Mouse (Mus musculus): ENCODE data around the gene Slc38a11. TPM values are rescaled to one million over a fixed set of nuclear protein-coding genes. Genes with fewer than 3 reads are reported as not detected.
A peak's percentile ranks its signal among the peaks of the same experiment; 100 is the strongest.

Gene Slc38a11
- polyA plus RNA-seq, 1 experiment, result 0.05 TPM

DNA sequence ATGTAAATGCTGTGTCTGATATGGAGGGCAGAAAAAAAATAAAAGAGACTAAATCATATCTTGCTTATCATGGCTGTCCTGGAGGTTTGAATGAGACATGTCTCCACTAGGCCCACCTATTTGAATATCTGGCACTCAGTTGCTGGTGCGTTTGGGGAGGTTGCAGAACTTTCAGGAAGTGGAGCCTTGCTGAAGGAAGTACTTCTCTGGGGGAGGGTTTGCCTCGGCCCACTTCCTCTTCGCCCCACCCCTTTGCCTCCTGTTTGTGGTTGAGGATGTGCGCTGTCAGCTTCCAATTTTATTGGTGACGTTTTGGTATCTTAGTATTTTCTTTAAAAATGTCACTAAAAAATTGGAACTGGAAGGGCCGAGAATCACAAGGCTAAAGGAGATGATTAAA is 27.5 kb upstream of the Slc38a11 start:
- no peak for TF ChIP-seq CTCF (IDR thresholded peaks at IDR 0.05; ENCODE audit: extremely low read depth, insufficient read depth, insufficient read length, insufficient replicate concordance)
- TF ChIP-seq POLR2A (IDR thresholded peaks at IDR 0.05; ENCODE audit: low read depth, low read length), result no peak
- Histone ChIP-seq H3K4me3 (ENCODE audit: extremely low read depth, insufficient read depth, insufficient read length) (no peak overlapping the region), H3K36me3 (ENCODE audit: control insufficient read depth, insufficient read depth, low read length) (no peaks in the 10 kb centered on the region), H3K27me3 (ENCODE audit: control insufficient read depth, insufficient read depth, low read length) (no peaks in the 10 kb centered on the region), H3K27ac (ENCODE audit: insufficient read depth, low read length) (no peak overlapping the region), H3K4me1 (ENCODE audit: control insufficient read depth, insufficient read depth, insufficient read length) (no peaks in the 10 kb centered on the region)
- peak; percentile 27 to 44 for DNase-seq (ENCODE audit: low read depth in 1 of 2, low spot score in 2 of 2)
- WGBS, result 37% methylated on average over 6 of the region's 6 CpGs

DNA sequence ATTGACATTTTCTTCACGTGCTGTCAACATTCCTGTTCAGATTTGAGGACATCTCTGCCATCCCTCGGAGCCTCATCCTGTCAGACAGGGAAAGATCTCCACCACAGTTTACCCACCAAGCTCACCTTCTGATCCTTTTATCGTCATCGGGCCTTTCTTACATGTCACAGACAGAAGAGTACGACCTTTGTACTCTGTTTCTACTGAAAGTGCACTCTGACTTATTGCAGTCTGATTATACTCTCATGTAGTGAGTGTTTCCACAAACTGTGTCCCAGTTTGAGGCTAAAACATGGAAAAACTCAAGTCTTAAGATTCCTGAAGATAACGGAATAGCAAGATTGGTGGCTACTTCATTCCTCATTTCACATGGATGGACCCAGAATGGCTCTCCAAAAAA is 21.0 kb upstream of the Slc38a11 start:
- no peak for TF ChIP-seq CTCF (IDR thresholded peaks at IDR 0.05; ENCODE audit: extremely low read depth, insufficient read depth, insufficient read length, insufficient replicate concordance)
- no peak for TF ChIP-seq POLR2A (IDR thresholded peaks at IDR 0.05; ENCODE audit: low read depth, low read length)
- H3K4me1 ChIP-seq (ENCODE audit: control insufficient read depth, insufficient read depth, insufficient read length), result no peaks in the 10 kb centered on the region
- H3K27ac ChIP-seq (ENCODE audit: insufficient read depth, low read length), result no peak overlapping the region
- DNase-seq (ENCODE audit: low read depth in 1 of 2, low spot score in 2 of 2), result no peak
- no peaks in the 10 kb centered on the region for H3K27me3 ChIP-seq (ENCODE audit: control insufficient read depth, insufficient read depth, low read length)
- WGBS, result 91% methylated on average over 6 of the region's 6 CpGs
- no peak overlapping the region for H3K4me3 ChIP-seq (ENCODE audit: extremely low read depth, insufficient read depth, insufficient read length)
- H3K36me3 ChIP-seq (ENCODE audit: control insufficient read depth, insufficient read depth, low read length), result no peaks in the 10 kb centered on the region

DNA sequence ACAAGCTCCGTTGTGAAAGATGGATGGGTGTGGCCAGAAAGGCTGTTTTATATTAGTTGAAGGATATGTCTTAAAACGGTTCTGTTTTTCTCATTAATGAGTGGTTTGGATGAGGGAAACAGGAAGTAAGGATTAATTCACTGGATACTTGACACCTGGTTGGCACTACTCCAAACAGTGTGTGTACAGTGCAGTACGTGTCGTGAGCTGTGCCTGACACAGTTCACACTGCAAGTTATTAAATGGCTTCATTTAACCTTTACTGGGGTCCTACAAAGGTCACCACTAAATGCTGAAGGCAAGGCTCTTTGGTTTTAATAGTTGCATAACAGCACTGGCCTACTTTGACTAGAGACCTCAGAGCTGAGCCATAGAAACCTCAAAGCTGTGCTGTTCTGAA is 18.7 kb upstream of the Slc38a11 start:
- TF ChIP-seq CTCF (IDR thresholded peaks at IDR 0.05; ENCODE audit: extremely low read depth, insufficient read depth, insufficient read length, insufficient replicate concordance), result no peak
- no peak for TF ChIP-seq POLR2A (IDR thresholded peaks at IDR 0.05; ENCODE audit: low read depth, low read length)
- DNase-seq (ENCODE audit: low read depth in 1 of 2, low spot score in 2 of 2), result no peak
- WGBS, result 29% methylated on average over 4 of the region's 4 CpGs
- Histone ChIP-seq H3K4me3 (ENCODE audit: extremely low read depth, insufficient read depth, insufficient read length) (no peak overlapping the region), H3K27ac (ENCODE audit: insufficient read depth, low read length) (no peak overlapping the region), H3K27me3 (ENCODE audit: control insufficient read depth, insufficient read depth, low read length) (no peaks in the 10 kb centered on the region), H3K36me3 (ENCODE audit: control insufficient read depth, insufficient read depth, low read length) (no peaks in the 10 kb centered on the region), H3K4me1 (ENCODE audit: control insufficient read depth, insufficient read depth, insufficient read length) (peaks cover 3% of the 10 kb centered on the region; the same call in 1 of the 2 replicates)

DNA sequence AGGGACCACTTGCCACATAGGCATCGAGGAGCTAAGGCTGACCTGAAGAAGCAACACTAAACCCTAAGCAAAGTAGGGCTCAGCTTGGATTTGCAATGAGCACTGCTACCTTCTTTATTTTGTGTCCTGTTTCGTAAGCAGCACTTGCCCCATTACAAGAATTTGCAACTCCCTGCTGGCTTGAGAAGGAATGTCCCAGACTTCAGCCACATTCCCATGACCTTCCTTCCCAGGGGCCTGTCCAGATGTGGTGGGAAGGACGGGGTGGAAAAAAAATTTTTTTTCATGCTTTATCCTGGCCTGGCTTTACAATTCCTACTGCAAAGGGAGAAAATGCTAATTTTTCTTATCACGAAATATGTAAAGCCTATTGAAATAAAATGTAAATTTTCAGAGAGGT is 14.6 kb upstream of the Slc38a11 start:
- TF ChIP-seq POLR2A (IDR thresholded peaks at IDR 0.05; ENCODE audit: low read depth, low read length), result no peak
- no peak for TF ChIP-seq CTCF (IDR thresholded peaks at IDR 0.05; ENCODE audit: extremely low read depth, insufficient read depth, insufficient read length, insufficient replicate concordance)
- Histone ChIP-seq H3K27me3 (ENCODE audit: control insufficient read depth, insufficient read depth, low read length) (no peaks in the 10 kb centered on the region), H3K27ac (ENCODE audit: insufficient read depth, low read length) (no peak overlapping the region), H3K36me3 (ENCODE audit: control insufficient read depth, insufficient read depth, low read length) (no peaks in the 10 kb centered on the region), H3K4me3 (ENCODE audit: extremely low read depth, insufficient read depth, insufficient read length) (no peak overlapping the region), H3K4me1 (ENCODE audit: control insufficient read depth, insufficient read depth, insufficient read length) (peaks cover 3% of the 10 kb centered on the region; the same call in 1 of the 2 replicates)
- 87% methylated on average over 4 of the region's 4 CpGs for WGBS
- no peak for DNase-seq (ENCODE audit: low read depth in 1 of 2, low spot score in 2 of 2)

DNA sequence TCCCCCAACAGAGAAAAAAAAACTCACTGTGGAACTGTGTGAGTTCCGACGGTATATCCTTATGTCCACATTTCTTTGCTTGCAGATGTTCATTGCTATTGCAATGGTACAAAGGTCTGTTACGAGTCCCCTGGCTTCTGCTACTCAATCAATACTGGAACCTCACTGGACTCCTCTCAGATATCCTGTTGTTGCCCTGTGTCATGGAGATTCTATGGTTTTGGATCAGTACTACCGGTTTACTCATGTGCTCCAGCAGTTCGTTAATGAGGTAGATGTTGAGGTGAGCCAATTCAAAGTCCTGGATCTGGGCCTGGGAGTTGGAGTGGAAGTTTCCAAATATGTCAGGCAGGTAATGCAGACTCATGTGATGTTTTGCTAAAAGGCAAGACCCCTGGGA is 10.6 kb upstream of the Slc38a11 start:
- peaks cover 3% of the 10 kb centered on the region; the same call in 1 of the 2 replicates for H3K4me1 ChIP-seq (ENCODE audit: control insufficient read depth, insufficient read depth, insufficient read length)
- no peak for TF ChIP-seq POLR2A (IDR thresholded peaks at IDR 0.05; ENCODE audit: low read depth, low read length)
- TF ChIP-seq CTCF (IDR thresholded peaks at IDR 0.05; ENCODE audit: extremely low read depth, insufficient read depth, insufficient read length, insufficient replicate concordance), result no peak
- H3K27ac ChIP-seq (ENCODE audit: insufficient read depth, low read length), result no peak overlapping the region
- H3K36me3 ChIP-seq (ENCODE audit: control insufficient read depth, insufficient read depth, low read length), result no peaks in the 10 kb centered on the region
- DNase-seq (ENCODE audit: low read depth in 1 of 2, low spot score in 2 of 2), result no peak
- H3K27me3 ChIP-seq (ENCODE audit: control insufficient read depth, insufficient read depth, low read length), result no peaks in the 10 kb centered on the region
- H3K4me3 ChIP-seq (ENCODE audit: extremely low read depth, insufficient read depth, insufficient read length), result no peak overlapping the region
- 94% methylated on average over 5 of the region's 5 CpGs for WGBS

DNA sequence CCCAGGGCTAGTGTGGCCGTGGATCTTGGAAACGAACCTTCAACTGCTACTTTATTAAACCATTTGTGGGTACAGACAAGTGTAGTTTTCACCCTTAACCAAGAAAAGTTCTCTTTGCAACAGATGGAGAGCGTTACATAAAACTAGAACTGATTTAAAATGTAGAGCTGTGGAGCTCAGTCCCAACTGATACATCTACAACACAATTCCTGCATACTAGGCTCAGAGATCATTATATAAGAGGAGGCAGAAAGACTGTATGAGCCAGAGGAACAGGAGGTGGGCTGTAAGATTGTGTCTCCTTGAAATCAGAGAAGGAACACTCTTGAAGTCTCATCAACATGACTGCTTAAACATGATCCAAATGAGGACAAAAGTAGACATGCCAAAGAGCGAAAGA is 9.2 kb upstream of the Slc38a11 start:
- no peaks in the 10 kb centered on the region for H3K27me3 ChIP-seq (ENCODE audit: control insufficient read depth, insufficient read depth, low read length)
- no peak for TF ChIP-seq CTCF (IDR thresholded peaks at IDR 0.05; ENCODE audit: extremely low read depth, insufficient read depth, insufficient read length, insufficient replicate concordance)
- no peak for TF ChIP-seq POLR2A (IDR thresholded peaks at IDR 0.05; ENCODE audit: low read depth, low read length)
- no peaks in the 10 kb centered on the region for H3K4me1 ChIP-seq (ENCODE audit: control insufficient read depth, insufficient read depth, insufficient read length)
- no peak overlapping the region for H3K27ac ChIP-seq (ENCODE audit: insufficient read depth, low read length)
- H3K36me3 ChIP-seq (ENCODE audit: control insufficient read depth, insufficient read depth, low read length), result no peaks in the 10 kb centered on the region
- DNase-seq (ENCODE audit: low read depth in 1 of 2, low spot score in 2 of 2), result no peak
- no peak overlapping the region for H3K4me3 ChIP-seq (ENCODE audit: extremely low read depth, insufficient read depth, insufficient read length)
- 92% methylated on average over 4 of the region's 4 CpGs for WGBS

DNA sequence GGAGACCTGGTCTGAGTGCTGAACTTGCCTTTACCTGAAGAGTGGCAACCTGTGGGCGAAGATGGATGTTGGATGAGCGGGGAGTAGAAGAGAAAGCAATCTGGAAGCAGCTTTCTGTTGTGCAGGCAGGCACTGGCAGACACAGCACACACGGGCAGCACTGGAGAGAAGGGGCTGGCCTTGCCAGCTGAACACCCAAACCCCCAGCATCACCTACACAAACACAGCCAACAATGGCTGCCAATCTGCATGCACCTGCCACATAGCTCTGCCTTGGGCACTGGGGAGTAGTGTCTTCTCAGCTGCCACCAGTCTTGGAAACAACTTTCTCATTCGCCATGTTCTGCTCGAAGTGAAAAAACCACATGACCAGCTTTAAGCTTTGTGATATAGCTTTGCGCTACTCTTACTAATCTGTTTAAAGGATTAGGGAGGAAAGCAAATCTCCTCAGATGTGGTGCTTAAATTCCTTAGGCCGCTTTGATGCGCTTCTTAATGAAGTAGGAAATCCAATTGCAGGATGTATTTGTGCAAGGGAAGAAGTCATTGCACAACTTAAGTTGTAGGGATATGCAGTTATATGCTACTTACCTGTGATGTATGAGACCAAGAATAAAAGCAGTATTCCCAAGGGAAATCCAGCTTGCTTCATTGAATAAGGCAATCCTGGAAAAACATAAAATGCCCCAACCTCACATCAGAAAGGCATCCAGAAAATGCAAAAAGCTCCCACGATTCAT is 2.9 kb downstream of the Slc38a11 start:
- DNase-seq (ENCODE audit: low read depth in 1 of 2, low spot score in 2 of 2), result no peak
- Histone ChIP-seq H3K27ac (ENCODE audit: insufficient read depth, low read length) (no peak overlapping the region), H3K4me1 (ENCODE audit: control insufficient read depth, insufficient read depth, insufficient read length) (no peaks in the 10 kb centered on the region), H3K4me3 (ENCODE audit: extremely low read depth, insufficient read depth, insufficient read length) (no peak overlapping the region), H3K27me3 (ENCODE audit: control insufficient read depth, insufficient read depth, low read length) (no peaks in the 10 kb centered on the region), H3K36me3 (ENCODE audit: control insufficient read depth, insufficient read depth, low read length) (no peaks in the 10 kb centered on the region)
- no peak for TF ChIP-seq POLR2A (IDR thresholded peaks at IDR 0.05; ENCODE audit: low read depth, low read length)
- TF ChIP-seq CTCF (IDR thresholded peaks at IDR 0.05; ENCODE audit: extremely low read depth, insufficient read depth, insufficient read length, insufficient replicate concordance), result no peak
- WGBS, result 87% methylated on average over 9 of the region's 9 CpGs

Measured in spleen, adult 2 months (tissue).